Mouse (Mus musculus) kidney, embryonic 14.5 days (tissue): ENCODE measurements at regions not wholly inside any gene's neighbourhood (a gene's known extent, or its start where the extent isn't known, plus 50 kb on each side); places are given as distances from the start of the nearest gene placed in this dataset.

Experiments used
- ATAC-seq: fragments of 200-750 bp; cut with Nextera tagmentation; 2 replicates; pipeline ENCODE4 v1.8.0; 2017; ENCODE audit warnings: moderate number of reproducible peaks, mild to moderate bottlenecking, moderate TSS enrichment, moderate library complexity; ENCODE audit not compliant: low FRiP score, low TSS enrichment
- H3K27ac ChIP-seq: fragments of 300-500 bp; sonication (generic); 2 replicates; pipeline ENCODE4 v1.5.1; 2014; ENCODE audit warnings: low read depth, mild to moderate bottlenecking, low read length, moderate library complexity, mixed read lengths
- H3K27me3 ChIP-seq: fragments of 300-500 bp; sonication (generic); 2 replicates; pipeline ENCODE4 v1.6.1; 2014; ENCODE audit warnings: mild to moderate bottlenecking, low read length; ENCODE audit not compliant: control insufficient read depth, insufficient read depth
- H3K36me3 ChIP-seq: fragments of 300-500 bp; sonication (generic); 2 replicates; pipeline ENCODE4 v1.6.1; 2014; ENCODE audit warnings: low read length, mixed read lengths; ENCODE audit not compliant: control insufficient read depth, insufficient read depth
- H3K4me1 ChIP-seq: fragments of 300-500 bp; sonication (generic); 2 replicates; pipeline ENCODE4 v1.6.1; 2014; ENCODE audit warnings: low read length, mixed read lengths; ENCODE audit not compliant: control insufficient read depth, insufficient read depth
- H3K4me2 ChIP-seq: fragments of 300-500 bp; sonication (generic); replicated peaks from 2 replicates; pipeline ENCODE4 v1.6.1; 2014; ENCODE audit warnings: low read depth, mild to moderate bottlenecking, low read length
- H3K4me3 ChIP-seq: fragments of 300-500 bp; sonication (generic); 2 replicates; pipeline ENCODE4 v1.5.1; 2014; ENCODE audit warnings: mild to moderate bottlenecking, low read length
- H3K9ac ChIP-seq: fragments of 300-500 bp; sonication (generic); 2 replicates; pipeline ENCODE4 v1.6.1; 2014; ENCODE audit warnings: low read depth, mild to moderate bottlenecking, low read length, moderate library complexity
- H3K9me3 ChIP-seq: fragments of 300-500 bp; sonication (generic); 2 replicates; pipeline ENCODE4 v1.6.1; 2016; ENCODE audit warnings: low read length; ENCODE audit not compliant: control insufficient read depth
- WGBS: fragments of 180-500 bp; shearing (Covaris S2); extraction: QIAGEN DNeasy Blood & Tissue Kit; methylation state at CpG from one replicate; pipeline ENCODE4 v1.1.7; 2014; 5-methylcytosine and 5-hydroxymethylcytosine counted together

DNA sequence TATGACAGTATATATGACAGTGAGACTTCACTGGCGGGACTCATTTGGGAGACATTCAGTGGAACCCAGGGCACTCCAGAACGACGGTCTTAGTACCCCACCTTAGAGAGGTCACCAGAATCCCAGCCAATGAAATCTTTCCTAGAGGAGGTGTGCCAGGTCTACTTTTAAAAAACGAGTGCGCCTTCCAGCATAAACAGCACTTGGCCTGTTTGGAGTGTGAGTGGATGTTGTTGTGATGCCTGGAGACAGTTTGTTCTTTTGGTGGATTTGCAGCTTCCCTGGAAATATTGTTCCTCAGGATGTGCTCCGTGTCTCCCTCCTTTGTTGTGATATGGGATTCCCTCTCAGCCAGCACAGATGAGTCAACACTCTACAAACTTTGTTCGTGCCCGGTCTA is 219.9 kb downstream of the Zfp36l1 start:
- no peak overlapping the region for H3K4me2 ChIP-seq
- ATAC-seq = no peak
- H3K9ac ChIP-seq = no peak overlapping the region
- no peaks in the 10 kb centered on the region for H3K27me3 ChIP-seq
- no peaks in the 10 kb centered on the region for H3K9me3 ChIP-seq
- no peak overlapping the region for H3K4me3 ChIP-seq
- H3K4me1 ChIP-seq = peaks cover 41% of the 10 kb centered on the region
- no peaks in the 10 kb centered on the region for H3K36me3 ChIP-seq
- no peak overlapping the region for H3K27ac ChIP-seq
- 88% methylated on average over 8 of the region's 8 CpGs for WGBS

DNA sequence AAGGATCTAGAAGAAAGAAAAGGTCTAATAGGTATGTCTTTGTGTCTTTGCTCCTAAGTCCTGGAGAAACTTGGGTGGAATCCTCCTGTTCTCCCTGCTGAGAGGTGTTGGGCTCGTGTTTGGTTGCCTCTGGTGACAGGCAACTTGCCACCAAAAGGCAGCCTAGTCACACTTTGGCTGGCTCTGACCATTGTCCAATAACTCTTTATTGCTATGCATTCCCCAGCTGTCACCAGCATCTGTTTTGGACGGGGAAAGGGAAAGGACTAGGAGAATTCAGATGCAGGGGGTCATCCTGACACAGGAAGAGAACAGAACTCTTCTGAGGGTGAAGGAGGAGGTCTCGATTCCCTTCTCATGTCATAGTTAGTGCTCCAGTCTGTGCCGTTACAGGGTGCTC is 220.9 kb downstream of the Zfp36l1 start:
- Histone ChIP-seq H3K4me2 (no peak overlapping the region), H3K27me3 (no peaks in the 10 kb centered on the region), H3K9me3 (no peaks in the 10 kb centered on the region), H3K4me3 (no peak overlapping the region), H3K27ac (no peak overlapping the region), H3K9ac (no peak overlapping the region), H3K4me1 (peaks cover 44% of the 10 kb centered on the region), H3K36me3 (no peaks in the 10 kb centered on the region)
- WGBS = 58% methylated on average over 4 of the region's 4 CpGs
- no peak for ATAC-seq

DNA sequence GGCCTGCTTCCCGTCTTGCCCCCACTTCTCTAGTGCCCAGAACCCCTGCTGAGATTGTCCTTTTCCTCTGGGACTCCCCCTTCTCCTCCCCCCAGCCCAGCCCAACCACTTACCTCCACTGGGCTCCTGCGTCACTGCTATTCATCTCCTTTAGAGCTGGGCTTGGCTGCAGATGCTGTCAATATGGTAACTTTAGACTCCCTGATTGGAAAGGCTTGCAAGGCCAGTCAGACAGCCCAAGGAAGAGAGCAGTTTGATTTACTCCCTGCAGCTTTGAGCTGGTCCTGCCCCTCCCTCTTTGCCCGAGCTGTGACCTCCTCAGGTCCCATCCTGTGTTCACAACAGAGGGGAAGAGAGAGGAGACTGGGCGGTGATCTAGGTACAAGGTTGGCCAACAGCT is 221.9 kb downstream of the Zfp36l1 start:
- Histone ChIP-seq H3K4me2 (no peak overlapping the region), H3K4me3 (no peak overlapping the region), H3K27me3 (no peaks in the 10 kb centered on the region), H3K27ac (peak overlapping the region; percentile 75), H3K9me3 (no peaks in the 10 kb centered on the region), H3K4me1 (peaks cover 36% of the 10 kb centered on the region), H3K9ac (no peak overlapping the region), H3K36me3 (no peaks in the 10 kb centered on the region)
- ATAC-seq = peak; percentile 56; the same call in 1 of the 2 replicates
- WGBS = 11% methylated on average over 4 of the region's 4 CpGs

DNA sequence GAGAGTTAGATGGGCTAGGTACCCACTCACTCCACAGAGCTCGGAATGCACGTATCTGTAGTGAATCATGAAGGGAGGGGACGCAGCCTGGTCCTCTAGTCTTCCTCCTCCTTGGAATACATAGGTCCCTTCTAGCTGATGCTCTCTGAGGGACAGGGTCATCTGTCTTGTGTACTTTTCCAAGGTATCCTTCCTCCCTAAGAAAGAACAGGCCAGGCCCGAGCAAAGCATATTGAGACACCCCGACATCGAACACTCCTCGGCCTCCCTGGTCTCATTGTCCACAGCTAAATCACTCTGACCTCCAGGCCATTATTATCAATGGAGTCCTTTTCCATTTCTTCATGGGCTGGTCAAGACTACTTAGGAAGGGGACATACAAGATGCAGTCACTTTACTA is 222.5 kb downstream of the Zfp36l1 start:
- Histone ChIP-seq H3K9me3 (no peaks in the 10 kb centered on the region), H3K4me2 (no peak overlapping the region), H3K4me3 (no peak overlapping the region), H3K27ac (peak overlapping the region; percentile 75), H3K9ac (no peak overlapping the region), H3K4me1 (peaks cover 32% of the 10 kb centered on the region), H3K27me3 (no peaks in the 10 kb centered on the region), H3K36me3 (no peaks in the 10 kb centered on the region)
- ATAC-seq = no peak
- WGBS = 82% methylated on average over 7 of the region's 7 CpGs

DNA sequence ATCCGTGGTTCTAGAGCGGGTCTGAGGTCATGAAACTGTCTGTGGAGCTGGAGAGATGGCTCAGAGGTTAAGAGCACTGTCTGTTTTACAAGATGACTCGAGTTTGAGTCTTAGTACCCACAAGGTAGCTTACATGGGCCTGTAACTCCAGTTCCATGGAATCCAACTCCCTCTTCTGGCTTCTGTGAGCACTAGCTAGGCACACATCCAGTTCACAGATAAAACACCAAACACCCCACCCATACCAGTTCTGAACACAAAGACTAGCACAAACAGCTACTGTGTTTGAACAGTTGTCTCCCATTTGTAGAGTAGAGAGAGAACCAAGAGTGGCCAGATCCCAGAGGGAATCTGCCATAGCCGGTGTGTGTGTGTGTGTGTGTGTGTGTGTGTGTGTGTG is 224.0 kb downstream of the Zfp36l1 start:
- Histone ChIP-seq H3K27me3 (no peaks in the 10 kb centered on the region), H3K27ac (no peak overlapping the region), H3K9me3 (no peaks in the 10 kb centered on the region), H3K4me1 (peaks cover 24% of the 10 kb centered on the region), H3K4me3 (no peak overlapping the region), H3K4me2 (no peak overlapping the region), H3K36me3 (no peaks in the 10 kb centered on the region), H3K9ac (no peak overlapping the region)
- WGBS = 89% methylated on average over 4 of the region's 4 CpGs
- ATAC-seq = no peak

DNA sequence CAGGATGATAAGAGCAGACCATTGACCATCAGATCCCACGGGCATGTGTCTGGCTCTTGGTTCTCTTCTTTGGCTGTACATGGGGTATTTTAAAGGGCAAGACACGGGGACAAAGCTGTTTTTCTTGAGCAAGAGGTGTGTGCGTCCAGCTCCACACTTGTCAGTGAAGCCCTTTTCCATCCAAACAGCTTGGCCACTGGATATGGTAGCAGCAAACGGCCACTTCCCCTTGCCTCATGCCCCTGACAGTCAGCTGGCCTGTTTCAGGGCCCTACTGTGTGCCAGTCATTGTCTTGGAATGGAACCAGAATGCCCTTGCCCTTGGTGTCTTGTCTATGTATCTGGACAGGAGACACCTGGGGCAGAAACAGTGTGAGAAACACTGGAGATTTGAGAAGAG is 224.7 kb downstream of the Zfp36l1 start:
- peak overlapping the region; percentile 57; the same call in 1 of the 2 replicates for H3K27ac ChIP-seq
- peaks cover 24% of the 10 kb centered on the region for H3K4me1 ChIP-seq
- H3K27me3 ChIP-seq = no peaks in the 10 kb centered on the region
- H3K4me3 ChIP-seq = no peak overlapping the region
- H3K9me3 ChIP-seq = no peaks in the 10 kb centered on the region
- no peak for ATAC-seq
- H3K9ac ChIP-seq = no peak overlapping the region
- no peak overlapping the region for H3K4me2 ChIP-seq
- no peaks in the 10 kb centered on the region for H3K36me3 ChIP-seq
- 58% methylated on average over 4 of the region's 4 CpGs for WGBS

DNA sequence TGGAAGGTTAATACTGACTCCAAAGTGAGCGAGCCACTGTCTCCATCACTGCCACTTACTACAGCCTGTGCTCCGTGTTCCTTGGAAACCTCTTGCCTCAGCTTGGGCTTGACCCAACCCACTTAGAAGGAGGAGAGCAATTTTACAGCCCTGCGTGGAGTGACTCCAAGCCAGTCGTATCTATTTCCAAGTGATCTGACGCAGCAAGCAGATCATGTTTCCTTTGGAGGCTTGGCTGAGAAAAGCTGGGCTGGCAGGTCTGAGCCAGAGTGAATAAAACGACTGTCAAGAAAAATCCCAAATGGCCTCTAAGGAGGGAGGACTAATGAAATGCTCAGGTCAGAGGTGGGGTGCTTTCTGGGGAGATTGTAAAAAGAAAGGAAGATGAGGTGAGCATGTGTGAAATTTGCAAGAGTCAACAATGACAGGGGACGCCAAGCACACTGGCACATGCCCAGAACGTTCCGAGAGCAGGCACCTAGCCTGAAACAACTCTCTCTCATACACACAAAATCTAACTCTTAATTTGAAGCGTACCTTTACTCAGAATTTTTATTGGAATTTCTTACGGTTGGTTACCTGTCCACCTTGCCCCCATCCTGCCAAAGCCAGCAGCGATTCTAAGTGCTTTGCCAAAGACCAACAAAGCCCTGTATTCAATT is 225.5 kb downstream of the Zfp36l1 start:
- peaks cover 24% of the 10 kb centered on the region for H3K4me1 ChIP-seq
- no peaks in the 10 kb centered on the region for H3K36me3 ChIP-seq
- peak; percentile 85 for ATAC-seq
- no peaks in the 10 kb centered on the region for H3K9me3 ChIP-seq
- WGBS = 19% methylated on average over 12 of the region's 12 CpGs
- H3K4me3 ChIP-seq = no peak overlapping the region
- H3K27me3 ChIP-seq = no peaks in the 10 kb centered on the region
- no peak overlapping the region for H3K9ac ChIP-seq
- peak overlapping the region; percentile 17; the same call in 1 of the 2 replicates for H3K4me2 ChIP-seq
- H3K27ac ChIP-seq = peak overlapping the region; percentile 57; the same call in 1 of the 2 replicates

DNA sequence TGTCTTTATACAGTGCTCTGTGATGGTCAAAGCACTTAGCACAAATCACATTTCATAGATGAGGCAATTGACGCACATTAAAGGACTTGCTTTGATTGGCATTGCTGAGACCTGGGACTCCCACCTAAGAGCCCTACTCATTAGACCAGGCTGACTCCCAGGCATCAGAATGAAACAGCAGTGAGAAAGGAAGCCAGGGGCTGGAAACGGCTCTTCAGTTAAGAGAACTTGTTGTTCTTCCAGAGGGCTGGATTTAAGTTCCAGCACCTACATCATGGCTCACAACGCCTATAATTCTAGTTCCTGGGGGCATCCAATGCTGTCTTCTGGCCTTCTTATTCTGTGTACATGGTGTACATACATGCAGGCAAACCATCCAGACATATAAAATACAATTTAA is 226.3 kb downstream of the Zfp36l1 start:
- Histone ChIP-seq H3K36me3 (no peaks in the 10 kb centered on the region), H3K4me2 (no peak overlapping the region), H3K4me3 (no peak overlapping the region), H3K9ac (no peak overlapping the region), H3K27ac (peak overlapping the region; percentile 57; the same call in 1 of the 2 replicates), H3K9me3 (no peaks in the 10 kb centered on the region), H3K27me3 (no peaks in the 10 kb centered on the region), H3K4me1 (peaks cover 27% of the 10 kb centered on the region)
- 56% methylated on average over 3 of the region's 3 CpGs for WGBS
- ATAC-seq = no peak

DNA sequence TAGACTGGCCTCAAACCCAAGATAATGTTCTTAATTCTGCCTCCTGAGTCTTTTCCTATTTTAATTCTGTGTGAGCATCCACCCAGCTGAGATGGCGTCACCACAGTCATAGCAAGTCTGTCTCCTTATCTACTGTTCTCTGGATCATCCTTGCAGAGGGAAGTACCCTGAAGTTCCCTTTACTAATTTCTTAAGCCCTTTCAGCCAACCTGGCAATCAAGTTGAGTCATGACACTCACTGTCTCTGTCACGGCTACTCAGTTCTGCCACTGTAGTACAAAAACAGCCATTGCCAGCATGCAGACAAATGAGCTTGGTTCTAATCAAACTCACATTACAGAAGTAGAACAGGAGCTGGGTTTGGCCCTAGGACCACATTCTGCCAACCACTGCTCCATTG is 227.5 kb downstream of the Zfp36l1 start:
- Histone ChIP-seq H3K4me1 (peaks cover 29% of the 10 kb centered on the region), H3K36me3 (no peaks in the 10 kb centered on the region), H3K27me3 (no peaks in the 10 kb centered on the region), H3K4me2 (no peak overlapping the region), H3K9ac (no peak overlapping the region), H3K4me3 (no peak overlapping the region), H3K27ac (no peak overlapping the region), H3K9me3 (no peaks in the 10 kb centered on the region)
- no peak for ATAC-seq
- 92% methylated on average over 2 of the region's 2 CpGs for WGBS
